Mouse (Mus musculus) gastrocnemius, postnatal 25 days (tissue): ENCODE results near the gene Cpa4. TPM values are rescaled to one million over a fixed set of nuclear protein-coding genes. Genes with fewer than 3 reads are reported as not detected.

Source experiments
- DNase-seq: peaks from one replicate; pipeline ENCODE4 v3.0.0; 2022
- total RNA-seq, 2 experiments: library from RNA; stranded (reverse); gene quantifications; 1 replicate in 1 of 2; 2 replicates in 1 of 2; pipeline ENCODE4 v1.2.3; 2021

The Cpa4 gene
- total RNA-seq, 2 experiments from 2014 or later: not detected

- no peak for DNase-seq
Observed at GRCm38 (mm10) chr6:30628152-30628551, 60.0 kb downstream of the Cpa4 start.

- DNase-seq: no peak
Observed at GRCm38 (mm10) chr6:30629989-30630388, 61.8 kb downstream of the Cpa4 start.

- no peak for DNase-seq
Observed at GRCm38 (mm10) chr6:30635361-30635862, 67.2 kb downstream of the Cpa4 start.

GRCm38 (mm10) chr6:30636186-30636842 lies 68.1 kb downstream of the Cpa4 start:
- DNase-seq: no peak

- no peak for DNase-seq
Observed at GRCm38 (mm10) chr6:30638674-30639268, 70.6 kb downstream of the Cpa4 start, which contains the start of gene Cpa1. Gene Cpa1 (plus strand): TSS chr6:30639218.

Other genes starting within 250 kb of the Cpa4 start
- 10 to 100 TPM; 15.2 to 15.8 TPM for gene Zc3hc1, start 177.3 kb upstream of the Cpa4 start, total RNA-seq
- 10 to 100 TPM; 44.3 to 46.2 TPM for gene Klhdc10, start 166.5 kb upstream of the Cpa4 start, total RNA-seq
- gene Tmem209, start 58.6 kb upstream of the Cpa4 start, total RNA-seq: 1 to 10 TPM; 7.4 to 9.1 TPM
- gene Ssmem1, start 58.5 kb upstream of the Cpa4 start, total RNA-seq: under 1 TPM in 1 of 2 experiments, not detected in 1; 0.54 TPM
- gene Cpa2, start 26.8 kb upstream of the Cpa4 start, total RNA-seq: not detected
- not detected for gene Cpa5, start 42.6 kb downstream of the Cpa4 start, total RNA-seq
- not detected for gene Cpa1, start 70.8 kb downstream of the Cpa4 start, total RNA-seq
- 1 to 10 TPM; 1.4 to 2.1 TPM for gene Cep41, start 125.4 kb downstream of the Cpa4 start, total RNA-seq
- 10 to 100 TPM; 10.5 to 19.9 TPM for gene Mest, start 155.2 kb downstream of the Cpa4 start, total RNA-seq